Mouse (Mus musculus): ENCODE results near the gene Gm11985.

DNA sequence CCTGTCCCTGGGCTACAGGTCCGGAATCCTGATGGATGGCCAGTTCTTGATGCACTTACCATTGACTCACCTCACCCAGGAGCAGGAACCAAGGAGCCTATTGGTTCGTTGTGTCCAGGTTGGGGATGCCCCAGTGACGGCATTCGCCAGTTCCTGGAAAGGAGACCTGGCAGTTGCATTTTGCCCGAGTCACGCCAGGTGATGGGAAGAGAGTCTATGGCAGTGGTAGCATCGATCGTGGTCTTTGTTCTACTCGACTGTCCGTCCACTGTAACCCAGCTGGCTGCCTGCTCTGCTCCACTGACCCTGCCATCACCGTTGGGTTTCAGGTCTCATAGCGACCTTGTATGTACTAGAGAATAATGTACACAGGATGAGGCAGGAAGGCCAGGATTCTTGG is 36.0 kb downstream of the Gm11985 start:
- TF ChIP-seq POLR2A (IDR thresholded peaks at IDR 0.05; ENCODE audit: insufficient read depth, low read depth, low read length) (no peak), CTCF (IDR thresholded peaks at IDR 0.05) (no peak), EP300 (IDR thresholded peaks at IDR 0.05; ENCODE audit: insufficient read depth, low read depth, low read length) (no peak)
